Mouse (Mus musculus) limb, embryonic 10.5 days (tissue): ENCODE measurements at regions not wholly inside any gene's neighbourhood (a gene's known extent, or its start where the extent isn't known, plus 50 kb on each side); places are given as distances from the start of the nearest gene placed in this dataset.
A peak's percentile ranks its signal among the peaks of the same experiment; 100 is the strongest.

ENCODE experiments used
- DNase-seq: peaks from one replicate; pipeline ENCODE4 v3.0.0-alpha.2; 2017; ENCODE audit warnings: low spot score
- H3K27ac ChIP-seq: fragments of 300-500 bp; sonication (generic); 2 replicates; pipeline ENCODE4 v1.5.1; 2016; ENCODE audit warnings: mild to moderate bottlenecking
- H3K27me3 ChIP-seq: fragments of 300-500 bp; sonication (generic); 2 replicates; pipeline ENCODE4 v1.6.1; 2016; ENCODE audit warnings: low read depth, mild to moderate bottlenecking; ENCODE audit not compliant: poor library complexity, severe bottlenecking
- H3K36me3 ChIP-seq: fragments of 300-500 bp; sonication (generic); 2 replicates; pipeline ENCODE4 v1.6.1; 2016; ENCODE audit warnings: mild to moderate bottlenecking, moderate library complexity
- H3K4me1 ChIP-seq: fragments of 300-500 bp; sonication (generic); 2 replicates; pipeline ENCODE4 v1.6.1; 2016
- H3K4me3 ChIP-seq: fragments of 300-500 bp; sonication (generic); 2 replicates; pipeline ENCODE4 v1.5.1; 2016; ENCODE audit warnings: mild to moderate bottlenecking, moderate library complexity
- H3K9me3 ChIP-seq: fragments of 300-500 bp; sonication (generic); replicated peaks from 2 replicates; pipeline ENCODE4 v1.6.1; 2016; ENCODE audit warnings: mild to moderate bottlenecking
- WGBS: fragments of 180-500 bp; shearing (Covaris S2); methylation state at CpG from one replicate; pipeline ENCODE4 v1.1.7; 2016; 5-methylcytosine and 5-hydroxymethylcytosine counted together

DNA sequence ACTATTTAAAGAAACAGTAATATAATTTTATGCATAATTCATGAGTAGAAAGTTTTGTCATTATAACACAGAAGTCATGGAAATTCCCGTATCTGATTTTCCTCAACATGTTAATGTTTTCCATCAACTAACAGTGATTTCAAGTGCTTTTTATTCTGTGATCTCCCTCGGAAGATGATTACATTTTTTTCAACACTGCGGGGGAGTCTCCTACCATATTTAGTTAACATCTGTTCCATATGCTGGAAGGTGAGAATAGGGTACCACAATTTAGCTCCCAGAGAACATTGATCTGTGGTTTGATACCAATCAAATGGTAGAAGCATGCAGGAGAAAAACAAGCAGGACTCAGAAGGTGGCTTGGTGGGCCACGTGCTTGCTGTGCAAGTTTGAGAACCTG is 321.1 kb upstream of the Pmfbp1 start:
- Histone ChIP-seq H3K27ac (no peak overlapping the region), H3K36me3 (0 out of 2 replicates have a peak, but pooled peaks cover 3% of the 10 kb centered on the region), H3K27me3 (no peaks in the 10 kb centered on the region), H3K9me3 (no peaks in the 10 kb centered on the region), H3K4me3 (no peak overlapping the region), H3K4me1 (peaks cover 4% of the 10 kb centered on the region; the same call in 1 of the 2 replicates)
- DNase-seq, result no peak
- 90% methylated on average over 4 of the region's 4 CpGs for WGBS

DNA sequence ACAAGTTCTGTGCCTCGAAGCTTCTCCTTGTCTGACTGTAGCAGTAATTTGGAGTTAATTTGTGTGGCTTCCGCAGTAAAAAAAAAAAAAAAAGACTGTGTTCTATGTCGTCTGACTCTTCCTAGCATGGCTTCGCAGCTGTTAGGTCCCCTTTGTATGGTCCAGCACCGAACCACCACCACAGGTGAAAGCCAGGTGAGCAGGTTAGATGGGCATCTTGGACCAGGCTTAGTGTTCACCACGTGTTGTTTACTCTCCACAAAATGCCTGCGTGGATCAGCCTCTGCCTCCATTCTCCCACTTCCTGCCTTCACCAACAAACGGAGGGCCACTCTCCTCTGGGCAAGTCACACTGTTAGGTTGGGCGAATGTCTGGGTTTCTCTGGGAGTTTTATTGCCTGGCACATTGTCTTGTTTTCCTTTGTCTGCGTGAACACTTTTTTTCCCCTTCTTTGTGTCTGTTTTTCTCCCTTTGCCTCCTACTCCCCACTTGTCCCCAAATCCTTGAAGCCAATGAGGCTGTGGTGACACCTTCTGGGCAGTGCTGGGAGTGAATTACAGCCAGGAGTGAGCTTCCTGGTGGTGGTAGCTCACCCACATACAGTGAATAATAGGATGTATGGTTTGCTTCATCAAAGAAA is 308.1 kb upstream of the Pmfbp1 start:
- whole genome bisulfite sequencing, result 42% methylated on average over 10 of the region's 10 CpGs
- H3K36me3 ChIP-seq, result no peaks in the 10 kb centered on the region
- H3K4me3 ChIP-seq, result peak overlapping the region; percentile 24
- H3K9me3 ChIP-seq, result no peaks in the 10 kb centered on the region
- no peaks in the 10 kb centered on the region for H3K27me3 ChIP-seq
- H3K27ac ChIP-seq, result peak overlapping the region; percentile 90
- DNase-seq, result peak; percentile 78
- peaks cover 10% of the 10 kb centered on the region for H3K4me1 ChIP-seq

DNA sequence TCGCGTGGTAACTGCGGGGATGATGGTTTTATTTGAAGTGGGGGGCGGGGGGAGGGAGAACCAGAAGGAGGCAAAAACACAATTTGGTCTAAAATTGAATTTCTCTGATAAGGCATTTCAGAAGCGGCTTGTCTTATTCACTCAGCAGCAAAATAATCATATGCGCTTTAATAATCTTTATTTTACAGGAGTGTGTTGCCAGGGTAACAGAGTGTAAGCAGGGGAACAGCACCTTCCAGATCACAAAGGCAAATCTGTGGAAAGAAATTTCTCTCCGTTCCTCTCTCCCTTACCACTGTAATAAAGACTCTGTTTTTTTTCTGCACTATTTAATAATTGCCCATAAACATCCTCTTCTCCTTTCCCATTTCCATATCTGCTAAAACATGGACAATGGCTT is 306.2 kb upstream of the Pmfbp1 start:
- DNase-seq, result no peak
- WGBS, result 74% methylated on average over 7 of the region's 7 CpGs
- H3K4me1 ChIP-seq, result peaks cover 10% of the 10 kb centered on the region
- no peaks in the 10 kb centered on the region for H3K9me3 ChIP-seq
- H3K27me3 ChIP-seq, result no peaks in the 10 kb centered on the region
- H3K27ac ChIP-seq, result no peak overlapping the region
- no peak overlapping the region for H3K4me3 ChIP-seq
- H3K36me3 ChIP-seq, result no peaks in the 10 kb centered on the region

DNA sequence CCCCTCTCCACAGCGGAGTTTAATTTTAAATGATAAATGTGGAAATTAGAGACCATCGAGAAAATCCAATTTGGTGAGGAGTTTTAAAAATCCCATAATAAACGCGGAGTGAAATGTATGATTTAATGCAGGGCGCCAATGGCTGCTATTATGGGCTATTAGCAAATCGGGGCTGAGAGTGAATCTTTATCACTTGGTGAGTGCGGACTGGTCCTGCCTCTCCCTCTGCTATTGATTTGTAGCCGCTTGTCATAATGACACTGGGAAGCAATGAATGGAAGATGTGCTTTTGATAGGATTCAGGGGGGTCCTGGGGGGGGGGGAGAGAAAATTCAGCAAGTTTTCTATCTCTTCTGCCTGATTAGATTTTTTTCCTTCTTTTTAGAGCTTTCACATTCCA is 279.6 kb upstream of the Pmfbp1 start:
- H3K27me3 ChIP-seq, result no peaks in the 10 kb centered on the region
- 91% methylated on average over 8 of the region's 8 CpGs for WGBS
- H3K4me1 ChIP-seq, result peaks cover 8% of the 10 kb centered on the region; the same call in 1 of the 2 replicates
- no peaks in the 10 kb centered on the region for H3K9me3 ChIP-seq
- no peaks in the 10 kb centered on the region for H3K36me3 ChIP-seq
- no peak overlapping the region for H3K27ac ChIP-seq
- H3K4me3 ChIP-seq, result no peak overlapping the region
- no peak for DNase-seq

DNA sequence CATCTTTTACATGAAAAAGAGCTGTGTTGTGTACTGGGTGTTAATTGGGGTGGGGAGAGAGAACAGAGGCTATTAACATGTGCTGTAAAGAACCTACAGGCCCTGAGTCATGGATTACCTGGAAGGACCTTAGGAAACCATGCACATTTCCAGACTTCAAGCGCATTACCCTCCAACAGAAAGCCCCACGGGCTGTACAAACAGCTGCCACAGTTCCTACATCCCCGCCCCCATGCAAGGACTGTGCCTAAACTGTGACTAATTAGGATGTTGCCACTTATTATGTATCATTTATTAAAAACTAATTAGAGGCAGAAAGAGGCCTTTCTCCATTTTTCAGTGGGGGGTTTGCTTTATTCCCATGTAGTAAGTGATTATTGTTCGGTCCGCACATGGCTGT is 277.5 kb upstream of the Pmfbp1 start:
- H3K4me1 ChIP-seq, result peaks cover 8% of the 10 kb centered on the region; the same call in 1 of the 2 replicates
- no peak for DNase-seq
- WGBS, result 82% methylated on average over 5 of the region's 5 CpGs
- H3K4me3 ChIP-seq, result no peak overlapping the region
- no peaks in the 10 kb centered on the region for H3K36me3 ChIP-seq
- H3K27ac ChIP-seq, result 0 out of 2 replicates have a peak overlapping the region, but pooled peaks have one; percentile 22
- H3K27me3 ChIP-seq, result no peaks in the 10 kb centered on the region
- no peaks in the 10 kb centered on the region for H3K9me3 ChIP-seq

DNA sequence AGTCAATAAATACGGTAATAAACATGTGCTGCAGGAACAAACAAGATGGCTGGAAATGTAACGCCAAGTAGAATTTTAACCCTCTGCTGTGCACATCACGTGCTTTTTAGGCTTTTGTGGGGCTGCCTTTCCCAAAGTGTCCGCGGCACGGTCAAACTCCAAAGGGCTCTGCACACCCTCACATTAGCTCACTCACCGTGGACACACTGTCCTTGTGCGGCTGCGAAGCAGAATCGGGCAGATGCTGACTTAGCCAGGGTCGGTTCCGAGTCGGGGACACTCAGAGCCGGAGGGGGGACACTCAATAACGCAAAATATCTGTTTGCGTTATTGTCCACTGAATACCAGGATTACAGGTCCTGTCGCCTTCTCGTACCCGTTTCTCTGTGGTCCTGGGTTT is 276.5 kb upstream of the Pmfbp1 start:
- Histone ChIP-seq H3K9me3 (no peaks in the 10 kb centered on the region), H3K27me3 (no peaks in the 10 kb centered on the region), H3K4me3 (no peak overlapping the region), H3K4me1 (peaks cover 8% of the 10 kb centered on the region; the same call in 1 of the 2 replicates), H3K36me3 (no peaks in the 10 kb centered on the region), H3K27ac (no peak overlapping the region)
- DNase-seq, result no peak
- WGBS, result 92% methylated on average over 19 of the region's 19 CpGs

DNA sequence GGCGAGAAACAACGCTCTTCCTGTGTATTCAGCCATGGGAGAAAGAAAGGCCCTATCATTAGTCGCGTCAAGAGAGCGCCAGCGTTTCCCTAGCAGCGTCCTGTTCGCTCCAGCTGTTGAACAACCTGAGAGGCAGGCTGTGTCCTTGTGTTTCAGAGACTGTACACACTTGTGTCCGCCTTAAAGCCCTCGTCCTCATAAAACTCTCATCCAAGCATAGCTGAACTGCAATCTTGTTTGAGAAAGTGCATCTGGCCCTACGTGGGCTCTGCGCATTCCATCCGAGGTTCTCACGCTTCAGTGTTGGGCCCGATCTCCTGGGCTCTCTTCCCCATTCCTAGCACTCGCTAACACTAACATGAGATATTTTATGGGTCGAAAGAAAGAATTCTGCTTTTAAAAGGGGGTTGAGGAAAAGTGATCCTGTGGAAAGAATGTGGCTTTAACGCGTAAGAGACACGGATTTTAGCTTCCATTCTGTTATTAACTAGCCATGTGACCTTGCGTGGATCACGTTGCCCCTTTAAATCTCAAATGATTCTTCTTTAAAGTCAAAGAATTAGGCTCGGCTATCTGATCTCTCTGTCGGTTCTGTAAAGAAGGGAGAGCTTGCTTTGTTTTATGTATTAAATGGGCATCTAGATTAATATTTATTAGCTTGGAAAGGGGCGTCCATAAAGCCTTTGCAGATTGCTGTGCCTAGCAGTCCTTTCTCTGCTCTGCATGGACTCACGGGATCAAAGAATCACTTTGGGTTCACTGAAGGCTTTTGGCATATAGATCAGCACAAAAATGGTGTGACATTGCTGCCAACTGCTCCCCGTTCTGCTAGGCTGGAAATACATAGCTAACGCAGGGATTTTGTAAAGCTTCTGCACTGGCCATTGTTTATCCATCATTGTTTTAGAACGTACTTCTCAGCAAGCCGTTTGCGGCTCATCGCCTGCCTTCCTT is 261.3 kb upstream of the Pmfbp1 start:
- H3K9me3 ChIP-seq, result no peaks in the 10 kb centered on the region
- no peak overlapping the region for H3K27ac ChIP-seq
- H3K27me3 ChIP-seq, result no peaks in the 10 kb centered on the region
- H3K4me1 ChIP-seq, result no peaks in the 10 kb centered on the region
- 84% methylated on average over 32 of the region's 32 CpGs for WGBS
- no peak for DNase-seq
- no peaks in the 10 kb centered on the region for H3K36me3 ChIP-seq
- no peak overlapping the region for H3K4me3 ChIP-seq

DNA sequence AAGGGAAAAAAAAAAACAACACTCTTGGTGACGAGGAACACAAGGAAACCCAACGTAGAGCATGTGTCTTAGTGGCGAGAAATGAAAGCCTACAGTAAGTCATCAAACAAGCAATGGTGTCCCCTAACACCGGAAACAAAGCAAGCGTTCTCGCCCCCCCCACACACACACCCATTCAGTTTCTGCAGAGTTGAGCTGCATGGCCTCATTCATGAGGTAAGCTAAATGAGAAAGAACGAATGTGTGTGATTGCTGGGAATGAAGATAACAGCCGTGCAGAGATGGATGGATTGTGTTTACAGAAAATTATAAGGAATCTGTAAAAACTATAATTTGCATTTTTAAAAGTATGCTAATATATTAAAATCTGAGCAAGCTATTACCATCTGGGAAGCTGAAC is 248.3 kb upstream of the Pmfbp1 start:
- WGBS, result 77% methylated on average over 8 of the region's 8 CpGs
- H3K36me3 ChIP-seq, result no peaks in the 10 kb centered on the region
- no peak overlapping the region for H3K4me3 ChIP-seq
- no peaks in the 10 kb centered on the region for H3K9me3 ChIP-seq
- H3K27me3 ChIP-seq, result no peaks in the 10 kb centered on the region
- DNase-seq, result no peak
- H3K4me1 ChIP-seq, result no peaks in the 10 kb centered on the region
- no peak overlapping the region for H3K27ac ChIP-seq

DNA sequence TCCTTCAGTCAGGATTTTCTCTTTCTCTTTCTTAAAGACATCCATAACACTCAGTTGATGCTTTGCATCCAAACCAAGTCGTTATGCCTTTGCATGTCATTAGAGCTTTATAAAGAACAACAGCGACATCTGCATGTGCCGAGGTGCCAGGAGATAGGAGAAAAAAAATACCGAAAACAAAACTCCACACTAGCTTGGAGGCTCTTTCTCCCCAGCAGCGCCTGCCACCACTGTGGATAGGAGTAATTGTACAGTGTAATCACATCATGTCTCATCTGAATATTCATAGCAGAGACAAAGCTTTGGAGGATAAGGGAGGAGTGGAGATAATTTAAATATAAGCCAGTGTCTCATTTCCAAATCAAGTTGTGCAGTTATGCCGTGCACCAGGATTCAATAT is 246.0 kb upstream of the Pmfbp1 start:
- no peaks in the 10 kb centered on the region for H3K9me3 ChIP-seq
- DNase-seq, result no peak
- H3K27me3 ChIP-seq, result no peaks in the 10 kb centered on the region
- 93% methylated on average over 6 of the region's 6 CpGs for WGBS
- H3K36me3 ChIP-seq, result no peaks in the 10 kb centered on the region
- H3K4me3 ChIP-seq, result no peak overlapping the region
- H3K4me1 ChIP-seq, result no peaks in the 10 kb centered on the region
- H3K27ac ChIP-seq, result no peak overlapping the region

DNA sequence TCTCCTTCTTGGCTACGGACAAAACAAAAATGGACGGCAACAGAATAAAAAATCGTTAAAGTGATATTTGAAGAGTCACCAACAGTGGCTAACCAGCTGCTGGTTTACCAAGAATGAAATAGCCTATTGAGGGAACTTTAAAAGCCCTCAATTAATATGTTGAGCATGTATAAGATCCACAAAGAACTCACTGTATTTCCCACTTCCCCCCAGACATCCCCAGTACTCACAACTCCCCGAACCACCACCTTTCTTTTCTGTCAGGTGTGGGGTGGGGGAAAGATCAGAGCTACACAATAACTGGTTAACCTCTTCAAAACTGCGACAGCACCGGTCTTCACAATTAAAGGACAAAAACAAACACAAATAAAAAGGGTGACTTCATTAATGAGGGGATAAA is 245.5 kb upstream of the Pmfbp1 start:
- H3K27ac ChIP-seq, result no peak overlapping the region
- H3K9me3 ChIP-seq, result no peaks in the 10 kb centered on the region
- H3K27me3 ChIP-seq, result no peaks in the 10 kb centered on the region
- H3K4me1 ChIP-seq, result no peaks in the 10 kb centered on the region
- no peak overlapping the region for H3K4me3 ChIP-seq
- no peaks in the 10 kb centered on the region for H3K36me3 ChIP-seq
- no peak for DNase-seq
- 95% methylated on average over 6 of the region's 6 CpGs for WGBS

DNA sequence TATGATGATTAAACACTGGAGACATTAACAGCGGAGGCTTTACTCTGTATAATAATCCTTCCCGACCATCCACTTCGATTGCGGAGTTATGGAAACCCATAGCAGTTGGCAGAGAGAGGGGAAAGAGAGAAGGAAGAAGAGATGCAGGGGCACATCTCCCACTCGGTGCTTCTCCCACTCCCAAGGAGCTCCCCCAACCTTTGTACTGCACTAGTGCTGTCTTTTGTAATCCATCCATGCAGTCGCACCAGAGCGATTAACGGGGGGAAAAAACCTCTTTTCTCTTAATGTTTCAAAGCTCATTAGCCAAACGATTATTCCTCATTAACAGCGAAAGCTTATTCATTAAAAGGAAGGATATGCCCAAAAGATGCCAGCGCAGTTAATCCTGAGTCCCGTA is 244.6 kb upstream of the Pmfbp1 start:
- Histone ChIP-seq H3K36me3 (no peaks in the 10 kb centered on the region), H3K9me3 (no peaks in the 10 kb centered on the region), H3K4me3 (no peak overlapping the region), H3K27me3 (no peaks in the 10 kb centered on the region), H3K27ac (no peak overlapping the region), H3K4me1 (no peaks in the 10 kb centered on the region)
- 89% methylated on average over 12 of the region's 12 CpGs for WGBS
- DNase-seq, result no peak

DNA sequence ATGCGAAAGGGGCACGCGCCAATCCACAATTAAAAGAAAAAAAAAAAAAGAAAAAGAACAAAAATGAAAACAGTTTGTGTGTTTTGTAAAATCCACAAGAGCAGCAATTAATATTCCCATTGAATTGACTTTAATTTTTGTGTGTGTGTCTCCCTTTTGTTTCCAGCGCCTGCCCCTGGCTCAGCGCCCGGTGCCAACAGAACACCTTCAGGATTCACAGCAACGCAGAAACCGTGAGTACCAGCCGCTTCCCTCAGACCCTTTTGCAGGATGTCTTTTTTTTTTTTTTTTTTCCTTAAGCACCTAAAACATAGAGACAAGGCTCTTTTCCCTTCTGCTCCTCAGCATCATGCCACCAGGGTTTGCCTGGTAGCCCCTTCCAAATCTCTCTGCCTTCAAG is 244.1 kb upstream of the Pmfbp1 start:
- Histone ChIP-seq H3K4me1 (no peaks in the 10 kb centered on the region), H3K9me3 (no peaks in the 10 kb centered on the region), H3K27me3 (no peaks in the 10 kb centered on the region), H3K36me3 (no peaks in the 10 kb centered on the region), H3K27ac (no peak overlapping the region), H3K4me3 (no peak overlapping the region)
- DNase-seq, result no peak
- 93% methylated on average over 9 of the region's 9 CpGs for whole genome bisulfite sequencing

DNA sequence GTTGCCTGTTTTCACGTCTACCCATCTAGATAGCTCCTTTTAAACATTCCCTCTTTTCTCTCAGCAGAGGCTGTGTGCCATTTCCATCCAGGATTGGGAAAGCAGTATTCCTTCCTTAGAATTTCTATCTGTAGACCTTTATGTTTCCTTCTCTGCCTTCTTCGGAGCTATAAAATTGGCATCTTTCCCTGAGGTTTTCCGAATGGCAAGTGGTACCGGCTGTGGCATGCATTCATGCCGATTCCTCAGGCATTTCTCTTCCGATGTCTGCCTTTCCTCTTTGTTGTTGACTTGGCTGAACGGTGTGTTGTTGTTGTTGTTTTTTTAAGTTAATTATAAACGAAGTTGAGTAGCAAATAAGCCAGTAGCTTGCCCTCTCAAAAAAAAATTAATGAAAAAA is 243.3 kb upstream of the Pmfbp1 start:
- Histone ChIP-seq H3K36me3 (no peaks in the 10 kb centered on the region), H3K27ac (no peak overlapping the region), H3K4me3 (no peak overlapping the region), H3K4me1 (no peaks in the 10 kb centered on the region), H3K27me3 (no peaks in the 10 kb centered on the region), H3K9me3 (no peaks in the 10 kb centered on the region)
- DNase-seq, result no peak
- WGBS, result 89% methylated on average over 8 of the region's 8 CpGs
